Comparison of ENCODE assay signal across 10 mouse cellular contexts in the genomic region with DNA sequence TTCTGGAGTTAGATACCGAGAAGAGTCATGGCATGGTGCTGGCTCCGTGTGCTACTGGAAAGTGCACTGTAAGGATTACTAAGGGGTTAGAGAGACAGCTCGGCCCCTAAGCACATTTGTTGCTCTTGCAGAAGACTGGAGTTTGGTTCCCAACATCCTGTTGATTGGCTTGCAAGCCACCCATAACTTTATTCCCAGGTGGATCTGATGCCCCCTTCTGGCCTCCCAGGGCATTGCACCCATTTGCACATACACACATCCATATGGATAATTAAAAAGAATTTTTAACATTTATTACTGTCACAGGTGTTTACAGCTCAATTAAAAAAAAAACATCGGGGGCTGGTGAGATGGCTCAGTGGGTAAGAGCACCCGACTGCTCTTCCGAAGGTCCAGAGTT. TPM values are rescaled to one million over a fixed set of nuclear protein-coding genes. Genes with fewer than 3 reads are reported as not detected.
DNase-seq lines count a peak whose midpoint lies in the region; ATAC-seq and TF ChIP-seq lines count a peak whose summit lies in the region.
"Had no signal": no experiment of that assay in that cellular context is flagged by ENCODE, and none has a peak within 500 bp of the region (broad histone marks: within the 10 kb centered on the region; RNA-seq: fewer than 3 reads in every experiment).

No protein-coding gene starts in this region.

- H3K4me1 ChIP-seq in lung, embryonic 14.5 days (ENCODE audit: insufficient read depth), result no peaks in the 10 kb centered on the region
- peaks cover 2 to 4% of the 10 kb centered on the region in 2 experiments; a peak in 1 of 4 replicates for H3K4me1 ChIP-seq in MEL (ENCODE audit: control insufficient read depth in 1 of 2, insufficient read depth in 2 of 2, low read length in 2 of 2)

- 0 out of 2 replicates have a peak, but pooled peaks cover 4% of the 10 kb centered on the region for H3K36me3 ChIP-seq in lung, embryonic 14.5 days (ENCODE audit: insufficient read depth)
- H3K36me3 ChIP-seq in MEL (ENCODE audit: control insufficient read depth in 1 of 2, insufficient read depth in 2 of 2, low read length in 2 of 2), result no peaks in the 10 kb centered on the region
- H3K36me3 ChIP-seq: midbrain, embryonic 12.5 days had no signal

- peak; percentile 11 for TF ChIP-seq RAD21 in MEL (IDR thresholded peaks at IDR 0.05; ENCODE audit: low read depth, low read length)

- no peak overlapping the region for H3K9ac ChIP-seq in lung, embryonic 14.5 days
- no peak overlapping the region for H3K9ac ChIP-seq in MEL (ENCODE audit: control insufficient read depth, low read depth, low read length, poor library complexity, severe bottlenecking)
- H3K9ac ChIP-seq: limb, embryonic 12.5 days; midbrain, embryonic 12.5 days had no signal

- no peak for TF ChIP-seq EP300 in MEL (IDR thresholded peaks at IDR 0.05; ENCODE audit: low read depth in 1 of 2, low read length in 2 of 2)

- intact Hi-C loops in heart, postnatal 25 days (cut with DNase I), result loop anchor here (5.0 kb wide), 1 partner anchor 37 kb away; no protein-coding TSS in a partner anchor

- DNase-seq in heart, postnatal 4 days, result peak; percentile 39
- no peak for DNase-seq in heart, postnatal 25 days (ENCODE audit: low spot score)
- no peak for DNase-seq in lung, embryonic 14.5 days
- DNase-seq in lung, postnatal 25 days (ENCODE audit: low spot score), result no peak
- peak; percentile 34 for DNase-seq in MEL (ENCODE audit: low read depth, low spot score)
- DNase-seq in lung, postnatal 14 days, result peak; percentile 16
- no peak for DNase-seq in embryo, embryonic 9.5 days (ENCODE audit: extremely low spot score)

- no peak for ATAC-seq in lung, embryonic 14.5 days (ENCODE audit: insufficient read depth)
- ATAC-seq in megakaryocyte-erythroid progenitor cell, adult 5-6 weeks (replicated peaks; ENCODE audit: low FRiP score, low TSS enrichment, poor library complexity, severe bottlenecking), result no peak

- no peaks in the 10 kb centered on the region for H3K27me3 ChIP-seq in lung, embryonic 14.5 days (ENCODE audit: insufficient read depth, low read length)
- H3K27me3 ChIP-seq in MEL (ENCODE audit: control insufficient read depth in 1 of 2, insufficient read depth in 2 of 2, low read length in 2 of 2), result no peaks in the 10 kb centered on the region
- H3K27me3 ChIP-seq: limb, embryonic 12.5 days; midbrain, embryonic 12.5 days had no signal

- no peak overlapping the region for H3K27ac ChIP-seq in lung, embryonic 14.5 days (ENCODE audit: low read depth)
- no peak overlapping the region for H3K27ac ChIP-seq in MEL (ENCODE audit: control insufficient read depth, low read depth, low read length)
- H3K27ac ChIP-seq: limb, embryonic 12.5 days; midbrain, embryonic 12.5 days had no signal

- WGBS in lung, embryonic 14.5 days, result 90% methylated on average over 6 of the region's 6 CpGs

- no peak overlapping the region for H3K4me3 ChIP-seq in lung, embryonic 14.5 days (ENCODE audit: low read depth, low read length)
- no peak overlapping the region for H3K4me3 ChIP-seq in MEL (ENCODE audit: control insufficient read depth in 1 of 2, insufficient read depth in 1 of 2, low read depth in 2 of 2, low read length in 2 of 2)
- H3K4me3 ChIP-seq: limb, embryonic 12.5 days; midbrain, embryonic 12.5 days had no signal

- no peak for TF ChIP-seq POLR2A in MEL (IDR thresholded peaks at IDR 0.05; ENCODE audit: control insufficient read depth in 1 of 2, insufficient read depth in 1 of 2, low read depth in 1 of 2, low read length in 2 of 2, poor library complexity in 1 of 2)

- peak; percentile 58 for TF ChIP-seq CTCF in lung, embryonic 14.5 days (IDR thresholded peaks at IDR 0.05; ENCODE audit: low read depth)
- TF ChIP-seq CTCF in MEL (IDR thresholded peaks at IDR 0.05 in 2 of 3, conservative IDR thresholded peaks at IDR 0.05 in 1 of 3; ENCODE audit: control insufficient read depth in 1 of 3, insufficient read depth in 1 of 3, low read depth in 2 of 3, low read length in 3 of 3, poor library complexity in 1 of 3, severe bottlenecking in 1 of 3), result peak; percentile 56 to 65 (median 62)

- H3K4me2 ChIP-seq in lung, embryonic 14.5 days, result no peak overlapping the region
- H3K4me2 ChIP-seq: limb, embryonic 12.5 days; midbrain, embryonic 12.5 days had no signal

- H3K9me3 ChIP-seq in lung, embryonic 14.5 days (ENCODE audit: low read depth, low read length), result no peaks in the 10 kb centered on the region
- H3K9me3 ChIP-seq in MEL (replicated peaks; ENCODE audit: insufficient read depth, low read length), result no peaks in the 10 kb centered on the region
- H3K9me3 ChIP-seq: limb, embryonic 12.5 days had no signal

- no peaks in the 10 kb centered on the region for H3K79me2 ChIP-seq in MEL (ENCODE audit: control insufficient read depth, insufficient read depth, low read length, poor library complexity)

TF ChIP-seq in MEL, 35 proteins besides CTCF, POLR2A, EP300 and RAD21:
- TF ChIP-seq RCOR1 (IDR thresholded peaks at IDR 0.05; ENCODE audit: low read depth, low read length), result no peak
- TF ChIP-seq SMC3 (IDR thresholded peaks at IDR 0.05; ENCODE audit: low read depth, low read length), result peak; percentile 56
- TF ChIP-seq GABPA (IDR thresholded peaks at IDR 0.05; ENCODE audit: low read depth, low read length), result no peak
TF ChIP-seq in MEL: peak in this region for 1.

RNA-seq across cellular contexts. Expression of a gene that starts 33.6 kb away (rescaled TPM):
- total RNA-seq in heart, postnatal 4 days (2021), result 10 to 100 TPM; 13.9 to 16.3 TPM
- 1 to 10 TPM; 6.2 to 6.7 TPM for total RNA-seq in heart, postnatal 25 days (2021)
- 3.2 and 4.2 TPM in 2 replicates for polyA plus RNA-seq in lung, embryonic 14.5 days (2014; fragmentation: Nextera tagmentation; extraction: Ambion mirVana)
- 19.0 and 21.0 TPM in 2 replicates for total RNA-seq in MEL (2012; rRNA removed)
- polyA plus RNA-seq in MEL (2012; ENCODE audit: insufficient read depth in 1 of 2, insufficient read length in 2 of 2, low read depth in 1 of 2, low replicate concordance in 2 of 2, missing spikeins in 1 of 2), result 10 to 100 TPM; 23.3 to 78.7 TPM
- total RNA-seq in megakaryocyte-erythroid progenitor cell, adult 5-6 weeks (2014; fragmentation: Nextera tagmentation), result 8.1 and 11.3 TPM in 2 replicates
- 9.2 and 17.0 TPM in 2 replicates for total RNA-seq in megakaryocyte-erythroid progenitor cell, adult 5-6 weeks (2017)

Comparison
In these comparisons a context has a peak if more than half of its experiments do, and no peak if none do; other contexts are left out.
1. DNase-seq: peak in heart, postnatal 4 days (single experiment), MEL (single experiment) and lung, postnatal 14 days (single experiment); none in heart, postnatal 25 days (single experiment), lung, embryonic 14.5 days (single experiment), lung, postnatal 25 days (single experiment) and embryo, embryonic 9.5 days (single experiment).